Mouse (Mus musculus): ENCODE measurements around the gene Nt5c2. TPM values are rescaled to one million over a fixed set of nuclear protein-coding genes. Genes with fewer than 3 reads are reported as not detected.

Gene Nt5c2
- polyA plus RNA-seq, 1 experiment = 0.55 TPM

DNA sequence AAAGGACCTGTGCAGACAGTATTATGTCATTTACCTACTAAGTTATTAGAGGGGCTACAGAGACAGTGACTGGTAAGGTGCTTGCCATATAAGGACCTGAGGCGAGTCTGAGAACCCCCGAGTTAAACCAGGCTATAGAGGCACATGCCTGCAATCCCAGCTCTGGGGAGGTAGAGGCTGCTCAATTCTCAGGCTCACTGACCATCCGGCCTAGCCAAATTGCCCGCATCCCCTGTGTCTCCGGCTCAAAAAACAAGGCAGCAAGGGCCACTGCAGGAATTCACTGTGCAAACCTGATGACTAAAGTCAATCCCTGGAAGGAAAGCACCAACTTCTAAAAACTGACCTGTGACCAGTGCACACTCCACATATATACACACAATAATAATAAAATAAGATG, 111.6 kb downstream of the Nt5c2 start:
- Histone ChIP-seq H3K27me3 (ENCODE audit: control insufficient read depth) (no peaks in the 10 kb centered on the region), H3K4me1 (ENCODE audit: control insufficient read depth) (peaks cover 79% of the 10 kb centered on the region), H3K9me3 (ENCODE audit: control insufficient read depth, low read length) (no peaks in the 10 kb centered on the region), H3K4me3 (replicated peaks) (no peak overlapping the region), H3K36me3 (ENCODE audit: control insufficient read depth) (peaks cover 62% of the 10 kb centered on the region)
- no peak for TF ChIP-seq GATA1 (IDR thresholded peaks at IDR 0.05; ENCODE audit: low read length)
- TF ChIP-seq TAL1 (IDR thresholded peaks at IDR 0.05; ENCODE audit: low read length) = no peak

DNA sequence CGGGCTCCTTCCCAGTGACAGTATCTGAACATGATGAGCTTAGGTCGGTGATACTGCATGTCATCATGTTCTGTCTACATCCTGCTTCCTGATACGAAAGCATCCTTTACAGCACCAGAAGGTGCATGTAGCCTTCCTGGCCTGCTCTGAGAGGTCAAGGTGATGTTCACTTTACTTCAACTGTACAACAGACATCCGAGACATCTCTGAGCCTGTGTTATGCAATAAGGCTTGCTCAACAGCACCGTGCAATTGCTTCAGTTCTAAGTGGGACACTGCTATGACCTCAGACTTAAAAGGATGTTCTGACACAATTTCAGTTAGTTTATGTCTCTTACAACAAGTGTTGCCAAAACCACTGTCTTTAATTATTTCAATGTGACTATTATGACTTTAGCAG, 113.6 kb downstream of the Nt5c2 start:
- TF ChIP-seq TAL1 (IDR thresholded peaks at IDR 0.05; ENCODE audit: low read length) (no peak), GATA1 (IDR thresholded peaks at IDR 0.05; ENCODE audit: low read length) (no peak)
- Histone ChIP-seq H3K9me3 (ENCODE audit: control insufficient read depth, low read length) (peaks cover 13% of the 10 kb centered on the region), H3K4me1 (ENCODE audit: control insufficient read depth) (peaks cover 60% of the 10 kb centered on the region), H3K36me3 (ENCODE audit: control insufficient read depth) (peaks cover 73% of the 10 kb centered on the region), H3K27me3 (ENCODE audit: control insufficient read depth) (no peaks in the 10 kb centered on the region; the same call in 1 of the 2 replicates), H3K4me3 (replicated peaks) (no peak overlapping the region)

DNA sequence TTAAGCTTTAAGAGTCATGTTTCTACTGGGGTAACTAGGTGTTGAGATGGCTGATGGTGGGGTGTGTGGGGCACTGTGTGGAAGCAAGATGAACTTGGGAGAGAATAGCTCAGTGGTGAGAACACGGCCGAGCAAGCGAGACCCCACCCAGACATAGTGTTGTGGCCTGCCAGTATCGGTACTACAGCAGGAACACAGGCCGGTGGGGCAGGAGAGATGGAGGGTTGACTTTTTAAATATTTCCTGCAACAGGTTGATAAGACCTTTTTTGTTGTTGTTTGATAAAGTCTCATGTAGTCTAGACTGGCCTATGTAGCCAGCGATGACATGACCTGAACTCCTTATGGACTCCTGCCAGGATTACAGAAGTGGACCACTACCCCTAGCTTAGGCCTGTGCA, 114.2 kb downstream of the Nt5c2 start:
- peaks cover 13% of the 10 kb centered on the region for H3K9me3 ChIP-seq (ENCODE audit: control insufficient read depth, low read length)
- TF ChIP-seq TAL1 (IDR thresholded peaks at IDR 0.05; ENCODE audit: low read length) (no peak), GATA1 (IDR thresholded peaks at IDR 0.05; ENCODE audit: low read length) (no peak)
- peaks cover 77% of the 10 kb centered on the region for H3K36me3 ChIP-seq (ENCODE audit: control insufficient read depth)
- H3K4me3 ChIP-seq (replicated peaks) = no peak overlapping the region
- peaks cover 54% of the 10 kb centered on the region for H3K4me1 ChIP-seq (ENCODE audit: control insufficient read depth)
- H3K27me3 ChIP-seq (ENCODE audit: control insufficient read depth) = no peaks in the 10 kb centered on the region; the same call in 1 of the 2 replicates

DNA sequence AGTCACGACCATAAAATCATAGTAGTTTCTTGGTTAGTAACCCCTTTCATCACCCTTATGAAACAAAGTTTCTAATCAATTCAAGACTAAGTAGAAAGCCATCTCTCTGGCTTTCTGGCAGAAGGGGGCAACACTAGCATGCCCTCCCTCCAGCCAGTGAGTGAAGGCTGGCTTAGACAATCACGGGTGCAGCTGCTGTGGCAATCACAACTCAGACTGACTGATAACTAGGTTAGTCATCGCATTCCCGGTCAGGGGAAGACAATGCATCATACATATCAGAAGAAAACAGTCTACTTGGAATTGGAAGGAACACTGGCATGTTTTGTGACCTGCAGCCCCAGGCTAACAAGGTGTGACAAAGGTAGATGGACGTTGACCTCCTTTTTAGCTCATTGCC, 115.1 kb downstream of the Nt5c2 start:
- peaks cover 45% of the 10 kb centered on the region for H3K4me1 ChIP-seq (ENCODE audit: control insufficient read depth)
- H3K36me3 ChIP-seq (ENCODE audit: control insufficient read depth) = peaks cover 84% of the 10 kb centered on the region
- no peak overlapping the region for H3K4me3 ChIP-seq (replicated peaks)
- H3K9me3 ChIP-seq (ENCODE audit: control insufficient read depth, low read length) = peaks cover 13% of the 10 kb centered on the region
- H3K27me3 ChIP-seq (ENCODE audit: control insufficient read depth) = no peaks in the 10 kb centered on the region; the same call in 1 of the 2 replicates
- TF ChIP-seq GATA1 (IDR thresholded peaks at IDR 0.05; ENCODE audit: low read length) = no peak
- TF ChIP-seq TAL1 (IDR thresholded peaks at IDR 0.05; ENCODE audit: low read length) = no peak

DNA sequence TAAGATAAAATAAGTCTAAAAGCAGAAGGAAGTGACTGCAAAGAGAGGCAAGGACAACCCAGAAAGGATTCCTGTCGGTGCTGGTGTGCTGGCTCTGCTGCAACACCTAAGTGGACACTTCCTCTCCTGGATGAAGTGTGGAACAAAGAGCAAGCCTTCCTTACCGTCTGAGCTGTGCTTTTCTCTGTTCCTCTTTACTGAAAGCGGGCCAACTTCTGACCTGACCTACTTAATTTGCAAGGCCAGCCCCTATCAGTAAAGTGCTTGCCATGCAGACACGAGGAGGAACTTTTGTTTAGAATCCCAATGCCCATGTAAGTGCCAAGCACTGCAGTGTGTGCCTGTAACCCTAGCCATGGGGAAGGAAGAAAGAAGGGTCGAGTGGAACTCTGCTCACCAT, 115.6 kb downstream of the Nt5c2 start:
- peaks cover 84% of the 10 kb centered on the region for H3K36me3 ChIP-seq (ENCODE audit: control insufficient read depth)
- H3K4me1 ChIP-seq (ENCODE audit: control insufficient read depth) = peaks cover 39% of the 10 kb centered on the region
- H3K27me3 ChIP-seq (ENCODE audit: control insufficient read depth) = no peaks in the 10 kb centered on the region; the same call in 1 of the 2 replicates
- peaks cover 13% of the 10 kb centered on the region for H3K9me3 ChIP-seq (ENCODE audit: control insufficient read depth, low read length)
- H3K4me3 ChIP-seq (replicated peaks) = no peak overlapping the region
- no peak for TF ChIP-seq TAL1 (IDR thresholded peaks at IDR 0.05; ENCODE audit: low read length)
- no peak for TF ChIP-seq GATA1 (IDR thresholded peaks at IDR 0.05; ENCODE audit: low read length)

DNA sequence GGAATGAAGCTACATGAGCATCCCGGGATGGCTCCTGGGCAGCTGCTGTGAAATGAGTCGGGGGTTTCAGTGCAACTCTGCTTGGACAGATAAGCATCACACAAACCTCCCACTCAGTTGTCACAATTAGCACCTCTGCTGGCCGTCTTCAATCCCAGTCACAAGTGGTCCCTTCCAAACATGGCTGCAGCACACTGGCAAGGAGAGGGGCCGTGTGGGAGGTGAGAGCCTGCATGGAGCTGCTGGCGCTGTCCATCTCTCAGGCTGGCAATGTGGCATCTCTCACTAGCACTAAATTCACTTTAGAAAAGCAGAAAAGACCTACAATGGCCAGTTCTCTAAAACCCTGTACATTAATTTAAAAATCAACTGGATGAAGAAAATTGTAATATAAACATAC, 116.7 kb downstream of the Nt5c2 start:
- Histone ChIP-seq H3K36me3 (ENCODE audit: control insufficient read depth) (peaks cover 80% of the 10 kb centered on the region), H3K4me3 (replicated peaks) (no peak overlapping the region), H3K27me3 (ENCODE audit: control insufficient read depth) (no peaks in the 10 kb centered on the region; the same call in 1 of the 2 replicates), H3K9me3 (ENCODE audit: control insufficient read depth, low read length) (peaks cover 13% of the 10 kb centered on the region), H3K4me1 (ENCODE audit: control insufficient read depth) (peaks cover 31% of the 10 kb centered on the region)
- TF ChIP-seq TAL1 (IDR thresholded peaks at IDR 0.05; ENCODE audit: low read length) = no peak
- no peak for TF ChIP-seq GATA1 (IDR thresholded peaks at IDR 0.05; ENCODE audit: low read length)

DNA sequence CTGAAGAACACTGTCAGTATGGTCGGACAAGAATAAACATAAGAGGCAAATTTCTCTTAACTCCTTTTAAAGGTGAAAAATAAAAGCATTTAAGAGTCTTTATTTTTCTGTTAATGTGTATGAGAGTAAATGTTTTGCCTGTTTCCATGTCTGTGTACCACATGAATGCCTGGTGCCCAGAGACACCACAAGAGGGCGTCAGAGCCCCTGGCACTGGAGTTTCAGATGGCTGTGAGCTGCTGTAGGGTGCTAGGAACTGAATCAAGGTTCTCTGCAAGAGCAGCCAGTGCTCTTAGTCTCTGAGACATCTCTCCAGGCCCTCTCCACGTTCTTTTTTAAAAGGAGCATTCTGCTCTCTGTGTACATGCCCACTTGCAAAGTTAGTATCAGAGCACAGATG, 117.8 kb downstream of the Nt5c2 start:
- no peak for TF ChIP-seq GATA1 (IDR thresholded peaks at IDR 0.05; ENCODE audit: low read length)
- no peak for TF ChIP-seq TAL1 (IDR thresholded peaks at IDR 0.05; ENCODE audit: low read length)

DNA sequence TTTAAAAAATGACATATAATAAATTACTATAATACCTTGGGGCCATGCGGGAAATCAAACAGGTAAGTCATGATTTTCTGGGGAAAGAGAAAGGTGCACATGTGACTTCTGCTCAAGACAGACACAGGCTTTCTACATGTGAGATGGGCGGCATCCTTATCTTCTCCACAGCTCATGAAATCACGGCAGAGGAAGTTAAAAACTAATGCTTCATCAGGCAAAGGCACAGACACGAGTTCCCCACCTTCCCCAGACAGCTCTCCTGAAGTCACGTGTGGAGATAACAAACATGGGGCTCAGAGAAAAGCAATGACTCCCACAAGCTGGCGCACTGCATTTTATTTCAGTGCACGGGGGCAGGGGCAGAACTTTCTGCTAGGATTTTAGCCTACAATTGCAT, 121.5 kb downstream of the Nt5c2 start:
- H3K4me3 ChIP-seq (replicated peaks) = no peak overlapping the region
- H3K36me3 ChIP-seq (ENCODE audit: control insufficient read depth) = peaks cover 90% of the 10 kb centered on the region
- peaks cover 13% of the 10 kb centered on the region for H3K4me1 ChIP-seq (ENCODE audit: control insufficient read depth)
- no peak for TF ChIP-seq TAL1 (IDR thresholded peaks at IDR 0.05; ENCODE audit: low read length)
- no peak for TF ChIP-seq GATA1 (IDR thresholded peaks at IDR 0.05; ENCODE audit: low read length)
- no peaks in the 10 kb centered on the region; the same call in 1 of the 2 replicates for H3K27me3 ChIP-seq (ENCODE audit: control insufficient read depth)
- peaks cover 13% of the 10 kb centered on the region for H3K9me3 ChIP-seq (ENCODE audit: control insufficient read depth, low read length)

More for the DNA sequence above, 117.8 kb downstream of the Nt5c2 start:
- Histone ChIP-seq H3K4me1 (ENCODE audit: control insufficient read depth) (peaks cover 27% of the 10 kb centered on the region), H3K36me3 (ENCODE audit: control insufficient read depth) (peaks cover 83% of the 10 kb centered on the region), H3K4me3 (replicated peaks) (no peak overlapping the region), H3K9me3 (ENCODE audit: control insufficient read depth, low read length) (peaks cover 13% of the 10 kb centered on the region), H3K27me3 (ENCODE audit: control insufficient read depth) (no peaks in the 10 kb centered on the region; the same call in 1 of the 2 replicates)

DNA sequence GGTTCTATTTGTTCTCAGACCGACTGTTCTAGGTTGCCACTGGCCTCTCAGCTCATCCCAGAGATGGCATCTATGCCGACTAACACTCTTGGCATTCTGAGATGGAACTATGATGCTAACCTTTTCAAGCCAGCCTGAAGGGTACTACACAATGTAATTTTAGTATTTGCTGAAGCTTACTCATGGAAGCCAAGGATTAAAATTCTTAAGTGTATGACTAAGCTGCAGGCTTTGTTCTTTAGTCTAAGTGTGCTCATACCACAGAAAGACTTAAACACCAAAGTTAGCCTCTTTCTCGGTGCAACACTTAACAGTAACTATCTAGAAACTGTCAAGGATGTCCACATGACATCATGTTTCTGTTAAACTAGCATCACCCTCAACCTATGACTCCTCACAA, 122.1 kb downstream of the Nt5c2 start:
- no peaks in the 10 kb centered on the region; the same call in 1 of the 2 replicates for H3K27me3 ChIP-seq (ENCODE audit: control insufficient read depth)
- peaks cover 90% of the 10 kb centered on the region for H3K36me3 ChIP-seq (ENCODE audit: control insufficient read depth)
- H3K4me3 ChIP-seq (replicated peaks) = no peak overlapping the region
- H3K9me3 ChIP-seq (ENCODE audit: control insufficient read depth, low read length) = peaks cover 8% of the 10 kb centered on the region
- H3K4me1 ChIP-seq (ENCODE audit: control insufficient read depth) = peaks cover 19% of the 10 kb centered on the region
- no peak for TF ChIP-seq GATA1 (IDR thresholded peaks at IDR 0.05; ENCODE audit: low read length)
- no peak for TF ChIP-seq TAL1 (IDR thresholded peaks at IDR 0.05; ENCODE audit: low read length)

DNA sequence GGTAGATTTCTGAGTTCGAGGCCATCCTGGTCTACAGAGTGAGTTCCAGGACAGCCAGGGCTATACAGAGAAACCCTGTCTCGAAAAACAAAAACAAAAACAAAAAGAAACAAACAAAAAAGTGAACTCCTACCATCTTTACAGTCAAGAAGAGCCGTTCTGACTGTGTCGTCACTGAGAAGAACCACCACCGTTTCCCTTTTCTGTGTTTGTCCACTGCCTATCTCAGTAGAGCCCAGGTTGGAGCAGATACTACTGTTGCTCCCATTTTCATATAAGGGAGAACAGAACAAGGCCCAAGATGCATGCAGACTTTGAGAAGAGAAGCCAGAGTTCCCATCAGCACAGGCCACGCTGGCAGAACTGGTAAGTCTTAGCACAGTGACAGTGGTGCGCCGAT, 124.3 kb downstream of the Nt5c2 start:
- H3K4me3 ChIP-seq (replicated peaks) = no peak overlapping the region
- peaks cover 95% of the 10 kb centered on the region for H3K36me3 ChIP-seq (ENCODE audit: control insufficient read depth)
- H3K4me1 ChIP-seq (ENCODE audit: control insufficient read depth) = peaks cover 22% of the 10 kb centered on the region
- no peaks in the 10 kb centered on the region for H3K27me3 ChIP-seq (ENCODE audit: control insufficient read depth)
- no peaks in the 10 kb centered on the region for H3K9me3 ChIP-seq (ENCODE audit: control insufficient read depth, low read length)
- no peak for TF ChIP-seq TAL1 (IDR thresholded peaks at IDR 0.05; ENCODE audit: low read length)
- TF ChIP-seq GATA1 (IDR thresholded peaks at IDR 0.05; ENCODE audit: low read length) = no peak
